Mouse (Mus musculus): ENCODE results near the gene Uba7. TPM values are rescaled to one million over a fixed set of nuclear protein-coding genes. Genes with fewer than 3 reads are reported as not detected.
A peak's percentile ranks its signal among the peaks of the same experiment; 100 is the strongest.

Gene Uba7
- 24.1 and 24.2 TPM in 2 replicates for polyA plus RNA-seq (2015; fragmentation: Nextera tagmentation; extraction: Ambion mirVana)

GRCm38 (mm10) chr9:107975399-107976386 is at the start of gene Uba7:
Gene Uba7, plus strand, starts transcription at chr9:107975505.
- H3K27me3 ChIP-seq (ENCODE audit: control insufficient read depth, insufficient read depth, low read length) = no peaks in the 10 kb centered on the region
- H3K9me3 ChIP-seq (replicated peaks; ENCODE audit: control insufficient read depth, low read length) = no peaks in the 10 kb centered on the region
- peak within 1 kb of the TSS; percentile 72 for H3K9ac ChIP-seq (ENCODE audit: low read length)
- peaks cover 5% of the 10 kb centered on the region; the same call in 1 of the 2 replicates for H3K36me3 ChIP-seq (ENCODE audit: control insufficient read depth, insufficient read depth)
- H3K27ac ChIP-seq (ENCODE audit: low read length) = peak within 1 kb of the TSS; percentile 94
- peak within 1 kb of the TSS; percentile 52 for H3K4me3 ChIP-seq (ENCODE audit: low read length)
- peak within 1 kb of the TSS; percentile 77 for H3K4me2 ChIP-seq (ENCODE audit: low read depth, low read length)
- peaks cover 26% of the 10 kb centered on the region for H3K4me1 ChIP-seq (ENCODE audit: control insufficient read depth, insufficient read depth, low read length)
- ATAC-seq (replicated peaks; ENCODE audit: extremely low read depth, insufficient read depth, low FRiP score) = peak; percentile 77
- 36% methylated on average over 12 of the region's 12 CpGs for WGBS

- WGBS = 24% methylated on average over 9 of the region's 9 CpGs
- peaks cover 26% of the 10 kb centered on the region for H3K4me1 ChIP-seq (ENCODE audit: control insufficient read depth, insufficient read depth, low read length)
- no peaks in the 10 kb centered on the region for H3K36me3 ChIP-seq (ENCODE audit: control insufficient read depth, insufficient read depth)
- H3K4me2 ChIP-seq (ENCODE audit: low read depth, low read length) = no peak overlapping the region
- peak; percentile 69; the same call in 1 of the 2 replicates for ATAC-seq (replicated peaks; ENCODE audit: extremely low read depth, insufficient read depth, low FRiP score)
- no peaks in the 10 kb centered on the region for H3K27me3 ChIP-seq (ENCODE audit: control insufficient read depth, insufficient read depth, low read length)
- H3K4me3 ChIP-seq (ENCODE audit: low read length) = no peak overlapping the region
- H3K9ac ChIP-seq (ENCODE audit: low read length) = no peak overlapping the region
- no peaks in the 10 kb centered on the region for H3K9me3 ChIP-seq (replicated peaks; ENCODE audit: control insufficient read depth, low read length)
- H3K27ac ChIP-seq (ENCODE audit: low read length) = no peak overlapping the region
These were observed 48.3 kb upstream of the Uba7 start for GRCm38 (mm10) chr9:107926920-107927420.

- Histone ChIP-seq H3K4me3 (ENCODE audit: low read length) (no peak overlapping the region), H3K27me3 (ENCODE audit: control insufficient read depth, insufficient read depth, low read length) (no peaks in the 10 kb centered on the region), H3K9ac (ENCODE audit: low read length) (no peak overlapping the region), H3K4me1 (ENCODE audit: control insufficient read depth, insufficient read depth, low read length) (peaks cover 26% of the 10 kb centered on the region), H3K36me3 (ENCODE audit: control insufficient read depth, insufficient read depth) (no peaks in the 10 kb centered on the region), H3K27ac (ENCODE audit: low read length) (no peak overlapping the region), H3K4me2 (ENCODE audit: low read depth, low read length) (no peak overlapping the region), H3K9me3 (replicated peaks; ENCODE audit: control insufficient read depth, low read length) (no peaks in the 10 kb centered on the region)
- WGBS = 72% methylated on average over 5 of the region's 5 CpGs
- no peak for ATAC-seq (replicated peaks; ENCODE audit: extremely low read depth, insufficient read depth, low FRiP score)
These were observed 47.6 kb upstream of the Uba7 start for GRCm38 (mm10) chr9:107927749-107928148.

- 65% methylated on average over 3 of the region's 3 CpGs for WGBS
- Histone ChIP-seq H3K27me3 (ENCODE audit: control insufficient read depth, insufficient read depth, low read length) (no peaks in the 10 kb centered on the region), H3K36me3 (ENCODE audit: control insufficient read depth, insufficient read depth) (no peaks in the 10 kb centered on the region), H3K27ac (ENCODE audit: low read length) (no peak within 1 kb of the TSS), H3K4me1 (ENCODE audit: control insufficient read depth, insufficient read depth, low read length) (peaks cover 26% of the 10 kb centered on the region), H3K4me2 (ENCODE audit: low read depth, low read length) (no peak within 1 kb of the TSS), H3K4me3 (ENCODE audit: low read length) (no peak within 1 kb of the TSS), H3K9me3 (replicated peaks; ENCODE audit: control insufficient read depth, low read length) (no peaks in the 10 kb centered on the region), H3K9ac (ENCODE audit: low read length) (no peak within 1 kb of the TSS)
- no peak for ATAC-seq (replicated peaks; ENCODE audit: extremely low read depth, insufficient read depth, low FRiP score)
These were observed 47.1 kb upstream of the Uba7 start, which contains the start of gene Actl11 for GRCm38 (mm10) chr9:107928169-107928568. Gene Actl11, plus strand, starts transcription at chr9:107928469.

GRCm38 (mm10) chr9:107932221-107932620 is 43.1 kb upstream of the Uba7 start:
- no peak for ATAC-seq (replicated peaks; ENCODE audit: extremely low read depth, insufficient read depth, low FRiP score)
- peaks cover 25% of the 10 kb centered on the region for H3K27me3 ChIP-seq (ENCODE audit: control insufficient read depth, insufficient read depth, low read length)
- no peak overlapping the region for H3K9ac ChIP-seq (ENCODE audit: low read length)
- no peaks in the 10 kb centered on the region for H3K9me3 ChIP-seq (replicated peaks; ENCODE audit: control insufficient read depth, low read length)
- no peak overlapping the region for H3K4me2 ChIP-seq (ENCODE audit: low read depth, low read length)
- WGBS = 81% methylated on average over 4 of the region's 4 CpGs
- H3K36me3 ChIP-seq (ENCODE audit: control insufficient read depth, insufficient read depth) = no peaks in the 10 kb centered on the region
- peaks cover 15% of the 10 kb centered on the region for H3K4me1 ChIP-seq (ENCODE audit: control insufficient read depth, insufficient read depth, low read length)
- H3K27ac ChIP-seq (ENCODE audit: low read length) = no peak overlapping the region
- no peak overlapping the region for H3K4me3 ChIP-seq (ENCODE audit: low read length)

- WGBS = 81% methylated on average over 11 of the region's 11 CpGs
- Histone ChIP-seq H3K4me2 (ENCODE audit: low read depth, low read length) (no peak overlapping the region), H3K4me1 (ENCODE audit: control insufficient read depth, insufficient read depth, low read length) (peaks cover 8% of the 10 kb centered on the region), H3K9ac (ENCODE audit: low read length) (no peak overlapping the region), H3K27ac (ENCODE audit: low read length) (no peak overlapping the region), H3K4me3 (ENCODE audit: low read length) (no peak overlapping the region), H3K27me3 (ENCODE audit: control insufficient read depth, insufficient read depth, low read length) (peaks cover 30% of the 10 kb centered on the region), H3K36me3 (ENCODE audit: control insufficient read depth, insufficient read depth) (no peaks in the 10 kb centered on the region), H3K9me3 (replicated peaks; ENCODE audit: control insufficient read depth, low read length) (no peaks in the 10 kb centered on the region)
- ATAC-seq (replicated peaks; ENCODE audit: extremely low read depth, insufficient read depth, low FRiP score) = no peak
These were observed 41.2 kb upstream of the Uba7 start for GRCm38 (mm10) chr9:107934146-107934545.

- no peak within 1 kb of the TSS for H3K27ac ChIP-seq (ENCODE audit: low read length)
- 21% methylated on average over 3 of the region's 3 CpGs for WGBS
- H3K4me1 ChIP-seq (ENCODE audit: control insufficient read depth, insufficient read depth, low read length) = peaks cover 8% of the 10 kb centered on the region
- H3K36me3 ChIP-seq (ENCODE audit: control insufficient read depth, insufficient read depth) = no peaks in the 10 kb centered on the region
- no peak for ATAC-seq (replicated peaks; ENCODE audit: extremely low read depth, insufficient read depth, low FRiP score)
- H3K9ac ChIP-seq (ENCODE audit: low read length) = peak within 1 kb of the TSS; percentile 67
- peaks cover 30% of the 10 kb centered on the region for H3K27me3 ChIP-seq (ENCODE audit: control insufficient read depth, insufficient read depth, low read length)
- H3K4me2 ChIP-seq (ENCODE audit: low read depth, low read length) = peak within 1 kb of the TSS; percentile 88
- no peaks in the 10 kb centered on the region for H3K9me3 ChIP-seq (replicated peaks; ENCODE audit: control insufficient read depth, low read length)
- H3K4me3 ChIP-seq (ENCODE audit: low read length) = peak within 1 kb of the TSS; percentile 57
These were observed 39.9 kb upstream of the Uba7 start, which contains the start of gene Camkv for GRCm38 (mm10) chr9:107935374-107935773. Gene Camkv, plus strand, starts transcription at chr9:107935674.

- ATAC-seq (replicated peaks; ENCODE audit: extremely low read depth, insufficient read depth, low FRiP score) = 0 out of 2 replicates have a peak, but pooled peaks have one; percentile 28
These were observed 39.5 kb upstream of the Uba7 start for GRCm38 (mm10) chr9:107935790-107936214.

More at GRCm38 (mm10) chr9:107935790-107936214, 39.5 kb upstream of the Uba7 start:
- Histone ChIP-seq H3K27me3 (ENCODE audit: control insufficient read depth, insufficient read depth, low read length) (peaks cover 30% of the 10 kb centered on the region), H3K27ac (ENCODE audit: low read length) (no peak overlapping the region), H3K36me3 (ENCODE audit: control insufficient read depth, insufficient read depth) (no peaks in the 10 kb centered on the region), H3K4me1 (ENCODE audit: control insufficient read depth, insufficient read depth, low read length) (peaks cover 8% of the 10 kb centered on the region), H3K9ac (ENCODE audit: low read length) (peak overlapping the region; percentile 67), H3K9me3 (replicated peaks; ENCODE audit: control insufficient read depth, low read length) (no peaks in the 10 kb centered on the region), H3K4me2 (ENCODE audit: low read depth, low read length) (peak overlapping the region; percentile 88), H3K4me3 (ENCODE audit: low read length) (peak overlapping the region; percentile 57)
- WGBS = under 1% methylated on average over 39 of the region's 41 CpGs
